ENCODE assay signal across 8 mouse cellular contexts in the genomic region with DNA sequence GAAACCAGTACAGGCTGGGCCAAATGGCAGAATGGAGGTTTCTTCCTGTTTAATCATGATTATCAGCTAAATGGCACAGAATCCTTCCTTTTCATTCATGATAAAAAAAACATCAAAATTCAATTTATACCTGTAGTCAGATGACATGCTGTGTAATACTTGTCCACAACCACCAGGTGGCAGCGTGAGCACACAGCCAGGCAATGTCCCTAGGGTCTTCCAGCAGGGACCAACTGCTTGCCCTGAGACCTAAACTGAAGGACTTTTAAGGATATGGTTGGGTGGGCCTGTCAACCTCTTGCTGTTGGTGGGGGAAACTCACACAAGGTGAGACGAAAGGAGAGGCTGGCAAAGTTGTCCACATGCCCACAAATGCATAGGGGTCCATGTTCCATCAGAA. TPM values are rescaled to one million over a fixed set of nuclear protein-coding genes. Genes with fewer than 3 reads are reported as not detected.
DNase-seq lines count a peak whose midpoint lies in the region; ATAC-seq and TF ChIP-seq lines count a peak whose summit lies in the region.

No protein-coding gene starts in this region.

- peaks cover 13% of the 10 kb centered on the region; the same call in 1 of the 2 replicates for H3K4me1 ChIP-seq in forebrain, embryonic 10.5 days
- H3K4me1 ChIP-seq in forebrain, embryonic 15.5 days: peaks cover 4% of the 10 kb centered on the region; the same call in 1 of the 2 replicates
- H3K4me1 ChIP-seq in hindbrain, embryonic 15.5 days (replicated peaks): peaks cover 5% of the 10 kb centered on the region
- H3K4me1 ChIP-seq in spleen, adult 2 months (ENCODE audit: control insufficient read depth, insufficient read depth, insufficient read length): no peaks in the 10 kb centered on the region

- ATAC-seq in forebrain, embryonic 15.5 days (replicated peaks): no peak
- ATAC-seq in hindbrain, embryonic 15.5 days (ENCODE audit: low FRiP score, low read depth): no peak

- no peaks in the 10 kb centered on the region for H3K27me3 ChIP-seq in forebrain, embryonic 10.5 days (ENCODE audit: poor library complexity, severe bottlenecking)
- H3K27me3 ChIP-seq in forebrain, embryonic 15.5 days: no peaks in the 10 kb centered on the region
- no peaks in the 10 kb centered on the region for H3K27me3 ChIP-seq in hindbrain, embryonic 15.5 days
- no peaks in the 10 kb centered on the region for H3K27me3 ChIP-seq in spleen, adult 2 months (ENCODE audit: control insufficient read depth, insufficient read depth, low read length)

- 4% methylated on average over 2 of the region's 2 CpGs for WGBS in forebrain, embryonic 10.5 days
- 6% methylated on average over 2 of the region's 2 CpGs for WGBS in forebrain, embryonic 15.5 days
- WGBS in hindbrain, embryonic 15.5 days: 4% methylated on average over 2 of the region's 2 CpGs
- WGBS in spleen, adult 2 months: 31% methylated on average over 2 of the region's 2 CpGs

- TF ChIP-seq POLR2A in spleen, adult 2 months (IDR thresholded peaks at IDR 0.05; ENCODE audit: low read depth, low read length): no peak

- no peaks in the 10 kb centered on the region for H3K9me3 ChIP-seq in forebrain, embryonic 10.5 days
- H3K9me3 ChIP-seq in forebrain, embryonic 15.5 days: no peaks in the 10 kb centered on the region
- no peaks in the 10 kb centered on the region for H3K9me3 ChIP-seq in hindbrain, embryonic 15.5 days

- peak; percentile 71; the same call in 1 of the 2 replicates for TF ChIP-seq CTCF in spleen, adult 2 months (IDR thresholded peaks at IDR 0.05; ENCODE audit: extremely low read depth, insufficient read depth, insufficient read length, insufficient replicate concordance)

- H3K4me2 ChIP-seq in forebrain, embryonic 15.5 days (replicated peaks): no peak overlapping the region
- H3K4me2 ChIP-seq in hindbrain, embryonic 15.5 days: no peak overlapping the region

- no peak overlapping the region; the same call in 1 of the 2 replicates for H3K9ac ChIP-seq in forebrain, embryonic 15.5 days (replicated peaks)
- no peak overlapping the region for H3K9ac ChIP-seq in hindbrain, embryonic 15.5 days

- no peak overlapping the region for H3K27ac ChIP-seq in forebrain, embryonic 10.5 days
- H3K27ac ChIP-seq in forebrain, embryonic 15.5 days (replicated peaks): no peak overlapping the region
- H3K27ac ChIP-seq in hindbrain, embryonic 15.5 days (replicated peaks): 0 out of 2 replicates have a peak overlapping the region, but pooled peaks have one; percentile 27
- H3K27ac ChIP-seq in spleen, adult 2 months (ENCODE audit: insufficient read depth, low read length): no peak overlapping the region

- peaks cover 74% of the 10 kb centered on the region for H3K36me3 ChIP-seq in forebrain, embryonic 10.5 days (replicated peaks)
- peaks cover 23% of the 10 kb centered on the region for H3K36me3 ChIP-seq in forebrain, embryonic 15.5 days
- peaks cover 19% of the 10 kb centered on the region for H3K36me3 ChIP-seq in hindbrain, embryonic 15.5 days
- H3K36me3 ChIP-seq in spleen, adult 2 months (ENCODE audit: control insufficient read depth, insufficient read depth, low read length): peaks cover 36% of the 10 kb centered on the region

- peak; percentile 76 for DNase-seq in forebrain, embryonic 10.5 days (ENCODE audit: extremely low spot score, low spot score)
- DNase-seq in right cerebral cortex, postnatal 4 days: peak; percentile 72
- no peak for DNase-seq in right cerebral cortex, adult 18-20 months
- peak; percentile 71 for DNase-seq in embryo, embryonic 9.5 days (ENCODE audit: extremely low spot score)
- peak; percentile 53 for DNase-seq in lung, postnatal 36 days
- peak; percentile 7 to 37 for DNase-seq in spleen, adult 2 months (ENCODE audit: low read depth in 1 of 2, low spot score in 2 of 2)

- no peak overlapping the region for H3K4me3 ChIP-seq in forebrain, embryonic 10.5 days
- no peak overlapping the region for H3K4me3 ChIP-seq in forebrain, embryonic 15.5 days
- H3K4me3 ChIP-seq in hindbrain, embryonic 15.5 days: no peak overlapping the region
- no peak overlapping the region for H3K4me3 ChIP-seq in spleen, adult 2 months (ENCODE audit: extremely low read depth, insufficient read depth, insufficient read length)

RNA-seq across cellular contexts. Expression of gene Ndufaf8, which starts 12.3 kb away (rescaled TPM):
- 87.4 and 97.7 TPM in 2 replicates for polyA plus RNA-seq in forebrain, embryonic 10.5 days (2016; fragmentation: Nextera tagmentation; extraction: Ambion mirVana)
- polyA plus RNA-seq in forebrain, embryonic 15.5 days (2015; fragmentation: Nextera tagmentation; extraction: Ambion mirVana): 49.7 and 56.9 TPM in 2 replicates
- polyA plus RNA-seq in hindbrain, embryonic 15.5 days (2015; fragmentation: Nextera tagmentation; extraction: Ambion mirVana): 56.4 and 57.9 TPM in 2 replicates
- 31.0 and 33.8 TPM in 2 replicates for polyA plus RNA-seq in spleen, adult 2 months (2012; rRNA removed)

RNA-seq across cellular contexts. Expression of gene Tepsin, which starts 12.5 kb away (rescaled TPM):
- polyA plus RNA-seq in forebrain, embryonic 10.5 days (2016; fragmentation: Nextera tagmentation; extraction: Ambion mirVana): 17.7 and 20.6 TPM in 2 replicates
- polyA plus RNA-seq in forebrain, embryonic 15.5 days (2015; fragmentation: Nextera tagmentation; extraction: Ambion mirVana): 18.7 and 21.9 TPM in 2 replicates
- 22.0 and 25.5 TPM in 2 replicates for polyA plus RNA-seq in hindbrain, embryonic 15.5 days (2015; fragmentation: Nextera tagmentation; extraction: Ambion mirVana)
- 34.3 and 44.0 TPM in 2 replicates for polyA plus RNA-seq in spleen, adult 2 months (2012; rRNA removed)

RNA-seq across cellular contexts. Expression of gene Cep131, which starts 24.4 kb away (rescaled TPM):
- 41.4 and 42.5 TPM in 2 replicates for polyA plus RNA-seq in forebrain, embryonic 10.5 days (2016; fragmentation: Nextera tagmentation; extraction: Ambion mirVana)
- 34.6 and 35.0 TPM in 2 replicates for polyA plus RNA-seq in forebrain, embryonic 15.5 days (2015; fragmentation: Nextera tagmentation; extraction: Ambion mirVana)
- polyA plus RNA-seq in hindbrain, embryonic 15.5 days (2015; fragmentation: Nextera tagmentation; extraction: Ambion mirVana): 31.0 and 32.9 TPM in 2 replicates
- polyA plus RNA-seq in spleen, adult 2 months (2012; rRNA removed): 4.5 and 7.5 TPM in 2 replicates

RNA-seq across cellular contexts. Expression of gene Slc38a10, which starts 40.1 kb away (rescaled TPM):
- 90.6 and 93.2 TPM in 2 replicates for polyA plus RNA-seq in forebrain, embryonic 10.5 days (2016; fragmentation: Nextera tagmentation; extraction: Ambion mirVana)
- polyA plus RNA-seq in forebrain, embryonic 15.5 days (2015; fragmentation: Nextera tagmentation; extraction: Ambion mirVana): 97.7 and 98.9 TPM in 2 replicates
- polyA plus RNA-seq in hindbrain, embryonic 15.5 days (2015; fragmentation: Nextera tagmentation; extraction: Ambion mirVana): 112 and 116 TPM in 2 replicates
- polyA plus RNA-seq in spleen, adult 2 months (2012; rRNA removed): 81.9 and 94.2 TPM in 2 replicates
